Mouse (Mus musculus): ENCODE measurements around the gene Slc39a11. TPM values are rescaled to one million over a fixed set of nuclear protein-coding genes. Genes with fewer than 3 reads are reported as not detected.

The Slc39a11 gene
- polyA plus RNA-seq, 2 experiments = 5.1 to 10.2 TPM

DNA sequence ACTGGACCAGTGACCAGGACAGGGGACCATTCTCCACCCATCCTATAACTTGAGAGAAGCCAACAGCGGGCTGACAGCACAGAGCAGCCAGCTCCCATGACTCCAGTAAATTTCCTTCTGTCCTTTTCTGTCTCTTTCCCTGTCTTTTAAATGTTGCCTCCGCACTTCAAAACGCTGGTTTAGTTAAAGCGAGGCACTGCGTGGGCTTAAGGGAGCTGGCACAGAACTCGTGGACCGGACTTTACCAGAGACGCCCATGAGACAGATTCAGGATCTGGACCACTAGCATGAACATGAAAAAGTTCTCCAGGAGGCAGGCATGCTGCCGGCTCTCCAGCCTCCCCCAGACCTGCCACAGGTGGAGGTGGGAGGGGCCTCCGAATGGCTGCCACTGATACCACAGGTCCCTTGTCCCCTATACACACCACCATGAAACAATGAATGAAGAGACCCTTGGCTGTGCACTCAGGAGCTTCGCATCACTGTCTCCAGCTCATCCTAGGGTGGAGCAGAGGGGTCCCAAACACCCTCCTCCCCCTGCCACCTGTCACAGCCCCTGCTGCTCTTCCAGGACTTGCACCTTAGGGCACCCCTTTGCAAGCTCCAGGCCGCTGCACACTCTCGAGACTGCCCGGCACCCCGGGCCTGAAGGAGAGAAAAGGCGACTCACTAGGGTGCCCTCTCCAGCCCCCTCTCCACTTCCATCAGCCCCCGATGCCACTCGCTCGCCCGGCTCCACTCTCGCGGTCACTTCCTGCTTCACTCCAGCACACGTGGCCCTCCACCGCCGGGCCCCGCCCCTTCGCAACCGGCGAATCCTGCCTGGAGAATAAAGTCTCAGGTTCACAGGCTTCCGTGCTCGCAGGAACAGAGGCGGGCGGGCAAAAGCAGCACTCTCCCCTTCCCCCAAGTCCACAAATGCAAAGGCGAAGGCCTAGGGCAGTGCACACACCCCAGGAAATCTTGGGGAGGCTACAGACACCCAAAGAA, 84.6 kb downstream of the Slc39a11 start:
- WGBS (ENCODE audit: insufficient replicate concordance) = 8% methylated on average over 33 of the region's 34 CpGs
- peaks cover 0 to 5% of the 10 kb centered on the region in 2 experiments; a peak in 3 of 4 replicates for H3K4me1 ChIP-seq (replicated peaks; ENCODE audit: control insufficient read depth in 2 of 2, insufficient read depth in 2 of 2, low read length in 1 of 2)
- DNase-seq (ENCODE audit: low read depth in 3 of 3, low spot score in 3 of 3) = peak; percentile 57 to 59 (median 58)
- H3K9me3 ChIP-seq (ENCODE audit: control insufficient read depth, low read length) = no peaks in the 10 kb centered on the region
- peak overlapping the region; percentile 61 to 62 for H3K4me3 ChIP-seq (ENCODE audit: insufficient read depth in 1 of 2, low read depth in 2 of 2, low read length in 2 of 2)
- H3K36me3 ChIP-seq (replicated peaks; ENCODE audit: control insufficient read depth, insufficient read depth, low read depth) = no peaks in the 10 kb centered on the region
- peak; percentile 75 for ATAC-seq (ENCODE audit: insufficient read depth)
- no peaks in the 10 kb centered on the region for H3K27me3 ChIP-seq (ENCODE audit: control insufficient read depth, insufficient read depth, low read length)
- peak overlapping the region; percentile 57 for H3K9ac ChIP-seq (replicated peaks)
- TF ChIP-seq CTCF (IDR thresholded peaks at IDR 0.05; ENCODE audit: low read depth) = no peak
- no peak for TF ChIP-seq EP300 (IDR thresholded peaks at IDR 0.05; ENCODE audit: low read depth)
- no peak overlapping the region for H3K27ac ChIP-seq
- H3K4me2 ChIP-seq (ENCODE audit: low read depth) = peak overlapping the region; percentile 75

DNA sequence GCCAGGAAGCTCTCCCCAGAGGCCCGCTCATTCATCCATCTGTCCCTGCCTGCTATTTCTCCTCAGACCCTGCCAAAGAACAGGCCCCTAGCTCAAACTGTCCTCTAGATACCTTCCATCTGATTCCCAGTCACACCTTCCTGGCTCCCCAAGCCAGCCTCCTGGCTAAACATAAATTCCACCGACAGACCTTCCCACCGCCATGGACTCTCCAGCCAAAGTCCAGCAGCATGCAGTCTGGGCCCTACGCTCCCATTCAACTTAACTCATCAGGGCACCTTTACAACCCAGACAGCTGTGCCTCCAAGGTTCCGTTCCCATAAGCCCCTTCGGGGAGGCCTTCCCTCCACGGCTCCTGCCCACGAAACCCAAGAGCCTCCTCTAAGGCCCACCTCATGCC, 87.6 kb downstream of the Slc39a11 start:
- ATAC-seq (ENCODE audit: insufficient read depth) = no peak
- Histone ChIP-seq H3K4me1 (replicated peaks; ENCODE audit: control insufficient read depth in 2 of 2, insufficient read depth in 2 of 2, low read length in 1 of 2) (peaks cover 0 to 9% of the 10 kb centered on the region in 2 experiments; a peak in 3 of 4 replicates), H3K27me3 (ENCODE audit: control insufficient read depth, insufficient read depth, low read length) (no peaks in the 10 kb centered on the region), H3K4me3 (ENCODE audit: insufficient read depth in 1 of 2, low read depth in 2 of 2, low read length in 2 of 2) (no peak overlapping the region), H3K9ac (replicated peaks) (no peak overlapping the region), H3K36me3 (replicated peaks; ENCODE audit: control insufficient read depth, insufficient read depth, low read depth) (no peaks in the 10 kb centered on the region), H3K4me2 (ENCODE audit: low read depth) (no peak overlapping the region), H3K27ac (no peak overlapping the region), H3K9me3 (ENCODE audit: control insufficient read depth, low read length) (no peaks in the 10 kb centered on the region)
- 77% methylated on average over 8 of the region's 8 CpGs for WGBS (ENCODE audit: insufficient replicate concordance)
- no peak for DNase-seq (ENCODE audit: low read depth in 3 of 3, low spot score in 3 of 3)
- TF ChIP-seq EP300 (IDR thresholded peaks at IDR 0.05; ENCODE audit: low read depth) = no peak
- no peak for TF ChIP-seq CTCF (IDR thresholded peaks at IDR 0.05; ENCODE audit: low read depth)

GRCm38 (mm10) chr11:113560150-113560549, 89.7 kb downstream of the Slc39a11 start:
- WGBS (ENCODE audit: insufficient replicate concordance) = 73% methylated on average over 4 of the region's 4 CpGs
- no peak overlapping the region for H3K4me2 ChIP-seq (ENCODE audit: low read depth)
- DNase-seq (ENCODE audit: low read depth in 3 of 3, low spot score in 3 of 3) = no peak

GRCm38 (mm10) chr11:113558505-113558904, 91.4 kb downstream of the Slc39a11 start:
- TF ChIP-seq CTCF (IDR thresholded peaks at IDR 0.05; ENCODE audit: low read depth) = no peak
- no peak for TF ChIP-seq EP300 (IDR thresholded peaks at IDR 0.05; ENCODE audit: low read depth)
- H3K4me2 ChIP-seq (ENCODE audit: low read depth) = no peak overlapping the region
- no peak overlapping the region for H3K9ac ChIP-seq (replicated peaks)
- DNase-seq (ENCODE audit: low read depth in 3 of 3, low spot score in 3 of 3) = no peak
- 81% methylated on average over 12 of the region's 12 CpGs for WGBS (ENCODE audit: insufficient replicate concordance)
- no peaks in the 10 kb centered on the region for H3K27me3 ChIP-seq (ENCODE audit: control insufficient read depth, insufficient read depth, low read length)
- no peaks in the 10 kb centered on the region for H3K36me3 ChIP-seq (replicated peaks; ENCODE audit: control insufficient read depth, insufficient read depth, low read depth)
- no peak overlapping the region for H3K27ac ChIP-seq
- H3K9me3 ChIP-seq (ENCODE audit: control insufficient read depth, low read length) = no peaks in the 10 kb centered on the region
- ATAC-seq (ENCODE audit: insufficient read depth) = no peak
- peaks cover 0 to 4% of the 10 kb centered on the region in 2 experiments; a peak in 2 of 4 replicates for H3K4me1 ChIP-seq (replicated peaks; ENCODE audit: control insufficient read depth in 2 of 2, insufficient read depth in 2 of 2, low read length in 1 of 2)
- no peak overlapping the region for H3K4me3 ChIP-seq (ENCODE audit: insufficient read depth in 1 of 2, low read depth in 2 of 2, low read length in 2 of 2)

More at GRCm38 (mm10) chr11:113560150-113560549, 89.7 kb downstream of the Slc39a11 start:
- ATAC-seq (ENCODE audit: insufficient read depth) = no peak
- Histone ChIP-seq H3K4me3 (ENCODE audit: insufficient read depth in 1 of 2, low read depth in 2 of 2, low read length in 2 of 2) (no peak overlapping the region), H3K4me1 (replicated peaks; ENCODE audit: control insufficient read depth in 2 of 2, insufficient read depth in 2 of 2, low read length in 1 of 2) (peaks cover 0 to 6% of the 10 kb centered on the region in 2 experiments; a peak in 3 of 4 replicates), H3K9me3 (ENCODE audit: control insufficient read depth, low read length) (no peaks in the 10 kb centered on the region), H3K9ac (replicated peaks) (no peak overlapping the region), H3K36me3 (replicated peaks; ENCODE audit: control insufficient read depth, insufficient read depth, low read depth) (no peaks in the 10 kb centered on the region), H3K27me3 (ENCODE audit: control insufficient read depth, insufficient read depth, low read length) (no peaks in the 10 kb centered on the region), H3K27ac (no peak overlapping the region)
- TF ChIP-seq CTCF (IDR thresholded peaks at IDR 0.05; ENCODE audit: low read depth) = no peak
- no peak for TF ChIP-seq EP300 (IDR thresholded peaks at IDR 0.05; ENCODE audit: low read depth)

DNA sequence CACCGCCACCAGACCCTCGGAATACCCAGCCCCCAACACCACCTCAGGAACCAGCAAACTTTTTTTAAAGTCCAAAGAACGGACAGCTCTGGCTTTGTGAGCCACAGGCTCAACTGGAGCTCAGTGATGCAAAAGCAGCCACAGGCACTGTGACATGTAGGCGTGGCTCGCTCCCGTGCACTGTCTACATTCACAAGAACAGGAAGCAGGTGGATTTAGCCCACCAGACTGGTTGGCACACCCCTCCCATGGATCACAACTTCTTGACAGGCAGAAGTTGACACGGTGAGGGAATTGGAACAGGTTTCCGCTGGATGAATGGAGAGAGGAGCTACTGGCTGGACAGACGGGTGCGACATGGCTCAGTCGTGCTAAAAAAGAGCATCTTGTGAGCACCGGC, 93.7 kb downstream of the Slc39a11 start:
- Histone ChIP-seq H3K4me3 (ENCODE audit: insufficient read depth in 1 of 2, low read depth in 2 of 2, low read length in 2 of 2) (no peak overlapping the region), H3K27me3 (ENCODE audit: control insufficient read depth, insufficient read depth, low read length) (no peaks in the 10 kb centered on the region), H3K36me3 (replicated peaks; ENCODE audit: control insufficient read depth, insufficient read depth, low read depth) (no peaks in the 10 kb centered on the region), H3K4me1 (replicated peaks; ENCODE audit: control insufficient read depth in 2 of 2, insufficient read depth in 2 of 2, low read length in 1 of 2) (peaks cover 0 to 4% of the 10 kb centered on the region in 2 experiments; a peak in 2 of 4 replicates), H3K9ac (replicated peaks) (no peak overlapping the region), H3K27ac (no peak overlapping the region), H3K9me3 (ENCODE audit: control insufficient read depth, low read length) (no peaks in the 10 kb centered on the region), H3K4me2 (ENCODE audit: low read depth) (no peak overlapping the region)
- 58% methylated on average over 12 of the region's 12 CpGs for WGBS (ENCODE audit: insufficient replicate concordance)
- no peak for TF ChIP-seq CTCF (IDR thresholded peaks at IDR 0.05; ENCODE audit: low read depth)
- TF ChIP-seq EP300 (IDR thresholded peaks at IDR 0.05; ENCODE audit: low read depth) = no peak
- ATAC-seq (ENCODE audit: insufficient read depth) (no peak), DNase-seq (ENCODE audit: low read depth in 3 of 3, low spot score in 3 of 3) (no peak)
